Mouse (Mus musculus) v-Abl transformed pro-B cells (cell line): ENCODE data around the gene Jmjd1c.

Experiments
- in situ Hi-C, 2 experiments: fragments of 400-800 bp; cut with MboI; formaldehyde crosslinking; loops; one replicate each; pipeline ENCODE4 v1.15.1; 2025; ENCODE audit not compliant: unreplicated experiment in 2 of 2

Jmjd1c gene

GRCm38 (mm10) chr10:67184441-67185070 is 88.6 kb downstream of the Jmjd1c start:
- in situ Hi-C loops = no loop called here

- in situ Hi-C loops = no loop called here
These were observed 89.7 kb downstream of the Jmjd1c start for GRCm38 (mm10) chr10:67185491-67186081.

- in situ Hi-C loops = no loop called here
These were observed 90.6 kb downstream of the Jmjd1c start for GRCm38 (mm10) chr10:67186489-67186888.

GRCm38 (mm10) chr10:67187001-67187453 is 91.1 kb downstream of the Jmjd1c start:
- in situ Hi-C loops = no loop called here

GRCm38 (mm10) chr10:67187952-67188351 is 92.0 kb downstream of the Jmjd1c start:
- in situ Hi-C loops = no loop called here

GRCm38 (mm10) chr10:67189057-67189456 is 93.1 kb downstream of the Jmjd1c start:
- in situ Hi-C loops = no loop called here

- in situ Hi-C loops = loop anchor here (5.0 to 10.0 kb wide), 4 partner anchors 93 to 338 kb away; partner anchors contain the start of genes Jmjd1c (in 1 of the 2) and Reep3 (in 1 of the 2)
These were observed 94.3 kb downstream of the Jmjd1c start for GRCm38 (mm10) chr10:67190261-67190660.

- in situ Hi-C loops = loop anchor here (5.0 to 10.0 kb wide), 4 partner anchors 95 to 340 kb away; partner anchors contain the start of genes Jmjd1c (in 1 of the 2) and Reep3 (in 1 of the 2)
These were observed 96.4 kb downstream of the Jmjd1c start for GRCm38 (mm10) chr10:67192366-67192765.

- in situ Hi-C loops = loop anchor here (5.0 to 10.0 kb wide), 4 partner anchors 96 to 341 kb away; partner anchors contain the start of genes Jmjd1c (in 1 of the 2) and Reep3 (in 1 of the 2)
These were observed 97.2 kb downstream of the Jmjd1c start for GRCm38 (mm10) chr10:67193003-67193652.

- in situ Hi-C loops = loop anchor here (5.0 to 10.0 kb wide), 4 partner anchors 97 to 342 kb away; partner anchors contain the start of genes Jmjd1c (in 1 of the 2) and Reep3 (in 1 of the 2)
These were observed 98.1 kb downstream of the Jmjd1c start for GRCm38 (mm10) chr10:67194046-67194445.

- in situ Hi-C loops = loop anchor here in 1 of 2 experiments (10.0 kb wide), 1 partner anchor 191 kb away; no protein-coding TSS in a partner anchor
These were observed 99.7 kb downstream of the Jmjd1c start for GRCm38 (mm10) chr10:67195671-67196070.

- in situ Hi-C loops = loop anchor here in 1 of 2 experiments (10.0 kb wide), 1 partner anchor 192 kb away; no protein-coding TSS in a partner anchor
These were observed 101.3 kb downstream of the Jmjd1c start for GRCm38 (mm10) chr10:67197186-67197585.

GRCm38 (mm10) chr10:67197829-67198228 is 101.9 kb downstream of the Jmjd1c start:
- in situ Hi-C loops = loop anchor here in 1 of 2 experiments (10.0 kb wide), 1 partner anchor 193 kb away; no protein-coding TSS in a partner anchor

- in situ Hi-C loops = no loop called here
These were observed 105.8 kb downstream of the Jmjd1c start for GRCm38 (mm10) chr10:67201769-67202168.

- in situ Hi-C loops = no loop called here
These were observed 106.5 kb downstream of the Jmjd1c start for GRCm38 (mm10) chr10:67202470-67202869.

GRCm38 (mm10) chr10:67204652-67205407 is 108.9 kb downstream of the Jmjd1c start:
- in situ Hi-C loops = no loop called here

- in situ Hi-C loops = no loop called here
These were observed 112.0 kb downstream of the Jmjd1c start for GRCm38 (mm10) chr10:67207931-67208330.

GRCm38 (mm10) chr10:67209916-67210675 is 114.2 kb downstream of the Jmjd1c start:
- in situ Hi-C loops = no loop called here

- in situ Hi-C loops = no loop called here
These were observed 116.1 kb downstream of the Jmjd1c start for GRCm38 (mm10) chr10:67212031-67212430.
